Mouse (Mus musculus) MEL (cell line): ENCODE measurements around the gene Hoxc6. TPM values are rescaled to one million over a fixed set of nuclear protein-coding genes. Genes with fewer than 3 reads are reported as not detected.
A peak's percentile ranks its signal among the peaks of the same experiment; 100 is the strongest.

Experiments used
- DNase-seq: peaks from one replicate; pipeline ENCODE4 v3.0.0; 2011; ENCODE audit warnings: low read depth, low spot score
- H3K27ac ChIP-seq: 2 replicates; pipeline ENCODE4 v1.5.1; 2012; ENCODE audit warnings: low read depth, mild to moderate bottlenecking, control low read depth, low read length, moderate library complexity; ENCODE audit not compliant: control insufficient read depth
- H3K27me3 ChIP-seq, 2 experiments: fragments of 150-350 bp in 1 of 2; sonication (generic) in 1 of 2; 2 replicates each; pipeline ENCODE4 v1.6.1; 2012; ENCODE audit warnings: low read length in 2 of 2, mild to moderate bottlenecking in 2 of 2, improper control_type of control experiment in 1 of 2, moderate library complexity in 1 of 2; ENCODE audit not compliant: insufficient read depth in 2 of 2, control insufficient read depth in 1 of 2
- H3K36me3 ChIP-seq, 2 experiments: 2 replicates each; pipeline ENCODE4 v1.6.1; 2012 to 2014; ENCODE audit warnings: low read length in 2 of 2, improper control_type of control experiment in 1 of 2, inconsistent platforms in 1 of 2, mild to moderate bottlenecking in 1 of 2; ENCODE audit not compliant: insufficient read depth in 2 of 2, control insufficient read depth in 1 of 2
- H3K4me1 ChIP-seq, 2 experiments: fragments of 150-350 bp in 1 of 2; sonication (generic) in 1 of 2; 2 replicates each; pipeline ENCODE4 v1.6.1; 2012; ENCODE audit warnings: low read length in 2 of 2, improper control_type of control experiment in 1 of 2, mild to moderate bottlenecking in 1 of 2; ENCODE audit not compliant: insufficient read depth in 2 of 2, control insufficient read depth in 1 of 2
- H3K4me3 ChIP-seq, 2 experiments: fragments of 150-350 bp in 1 of 2; sonication (generic) in 1 of 2; 2 replicates each; pipeline ENCODE4 v1.5.1; 2012; ENCODE audit warnings: low read depth in 2 of 2, low read length in 2 of 2, mild to moderate bottlenecking in 2 of 2, moderate library complexity in 2 of 2, control low read depth in 1 of 2, improper control_type of control experiment in 1 of 2; ENCODE audit not compliant: control insufficient read depth in 1 of 2, insufficient read depth in 1 of 2
- H3K79me2 ChIP-seq: 2 replicates; pipeline ENCODE4 v1.6.1; 2012; ENCODE audit warnings: mild to moderate bottlenecking, low read length, moderate library complexity; ENCODE audit not compliant: control insufficient read depth, poor library complexity, insufficient read depth
- H3K9ac ChIP-seq: 2 replicates; pipeline ENCODE4 v1.6.1; 2012; ENCODE audit warnings: low read depth, mild to moderate bottlenecking, control low read depth, low read length, moderate library complexity; ENCODE audit not compliant: control insufficient read depth, poor library complexity, severe bottlenecking
- H3K9me3 ChIP-seq: fragments of 150-350 bp; sonication (generic); replicated peaks from 2 replicates; pipeline ENCODE4 v1.6.1; 2012; ENCODE audit warnings: mild to moderate bottlenecking, low read length, improper control_type of control experiment, moderate library complexity; ENCODE audit not compliant: insufficient read depth
- CHD1 ChIP-seq: IDR thresholded peaks from 2 replicates; pipeline ENCODE4 v1.6.1; 2012; ENCODE audit warnings: low read depth, mild to moderate bottlenecking, inconsistent platforms, low read length, improper control_type of control experiment
- CTCF ChIP-seq, 3 experiments: IDR thresholded peaks in 2 of 3; conservative IDR thresholded peaks in 1 of 3; 2 replicates each; pipeline ENCODE4 v1.5.1; 2011 to 2012; ENCODE audit warnings: low read length in 3 of 3, low read depth in 2 of 3, mild to moderate bottlenecking in 2 of 3, improper control_type of control experiment in 1 of 3, inconsistent platforms in 1 of 3, mixed read lengths in 1 of 3, moderate library complexity in 1 of 3; ENCODE audit not compliant: control insufficient read depth in 1 of 3, insufficient read depth in 1 of 3, poor library complexity in 1 of 3, severe bottlenecking in 1 of 3
- ELF1 ChIP-seq: IDR thresholded peaks from 2 replicates; pipeline ENCODE4 v1.6.1; 2014; ENCODE audit warnings: low read depth, mild to moderate bottlenecking, inconsistent platforms, low read length, improper control_type of control experiment, moderate library complexity
- EP300 ChIP-seq, 2 experiments: IDR thresholded peaks; 2 replicates each; pipeline ENCODE4 v1.6.1; 2011; ENCODE audit warnings: improper control_type of control experiment in 2 of 2, low read length in 2 of 2, low read depth in 1 of 2, mild to moderate bottlenecking in 1 of 2
- ETS1 ChIP-seq: IDR thresholded peaks from 2 replicates; pipeline ENCODE4 v1.6.1; 2012; ENCODE audit warnings: low read depth, mild to moderate bottlenecking, inconsistent platforms, low read length, improper control_type of control experiment, moderate library complexity
- GATA1 ChIP-seq: IDR thresholded peaks from 2 replicates; pipeline ENCODE4 v1.6.1; 2011; ENCODE audit warnings: low read depth, low read length, improper control_type of control experiment
- HCFC1 ChIP-seq: IDR thresholded peaks from 2 replicates; pipeline ENCODE4 v1.6.1; 2012; ENCODE audit warnings: low read depth, mild to moderate bottlenecking, inconsistent platforms, low read length, improper control_type of control experiment, moderate library complexity
- JUND ChIP-seq: IDR thresholded peaks from 2 replicates; pipeline ENCODE4 v1.6.1; 2011; ENCODE audit warnings: low read depth, mild to moderate bottlenecking, improper control_type of control experiment, low read length
- MAX ChIP-seq: IDR thresholded peaks from 2 replicates; pipeline ENCODE4 v1.6.1; 2011; ENCODE audit warnings: low read length, improper control_type of control experiment
- MAZ ChIP-seq: IDR thresholded peaks from 2 replicates; pipeline ENCODE4 v1.6.1; 2012; ENCODE audit warnings: low read depth, mild to moderate bottlenecking, inconsistent platforms, low read length, improper control_type of control experiment
- MEF2A ChIP-seq: IDR thresholded peaks from 2 replicates; pipeline ENCODE4 v1.6.1; 2014; ENCODE audit warnings: low read depth, mild to moderate bottlenecking, inconsistent platforms, low read length, improper control_type of control experiment; ENCODE audit not compliant: poor library complexity, insufficient replicate concordance, severe bottlenecking; ENCODE audit errors: extremely low read depth
- MXI1 ChIP-seq: IDR thresholded peaks from 2 replicates; pipeline ENCODE4 v1.6.1; 2011; ENCODE audit warnings: mild to moderate bottlenecking, low read depth, low read length, improper control_type of control experiment
- MYC ChIP-seq: IDR thresholded peaks from 2 replicates; pipeline ENCODE4 v1.6.1; 2011; ENCODE audit warnings: low read depth, mild to moderate bottlenecking, low read length, improper control_type of control experiment, moderate library complexity
- NELFE ChIP-seq: IDR thresholded peaks from 2 replicates; pipeline ENCODE4 v1.6.1; 2011; ENCODE audit warnings: low read depth, low read length, improper control_type of control experiment
- NRF1 ChIP-seq: IDR thresholded peaks from 2 replicates; pipeline ENCODE4 v1.6.1; 2014; ENCODE audit warnings: low read depth, mild to moderate bottlenecking, inconsistent platforms, low read length, improper control_type of control experiment, moderate library complexity; ENCODE audit not compliant: poor library complexity, insufficient read depth, severe bottlenecking
- POLR2AphosphoS5 ChIP-seq: IDR thresholded peaks from 2 replicates; pipeline ENCODE4 v1.6.1; 2012; ENCODE audit warnings: low read depth, borderline replicate concordance, mild to moderate bottlenecking, inconsistent platforms, low read length, moderate library complexity, mixed read lengths
- RAD21 ChIP-seq: IDR thresholded peaks from 2 replicates; pipeline ENCODE4 v1.6.1; 2011; ENCODE audit warnings: mild to moderate bottlenecking, low read depth, low read length, improper control_type of control experiment
- RCOR1 ChIP-seq: IDR thresholded peaks from 2 replicates; pipeline ENCODE4 v1.6.1; 2012; ENCODE audit warnings: low read depth, mild to moderate bottlenecking, inconsistent platforms, low read length, improper control_type of control experiment
- SIN3A ChIP-seq: IDR thresholded peaks from 2 replicates; pipeline ENCODE4 v1.6.1; 2012; ENCODE audit warnings: low read length, improper control_type of control experiment, inconsistent platforms
- TBP ChIP-seq: IDR thresholded peaks from 2 replicates; pipeline ENCODE4 v1.8.0; 2011; ENCODE audit warnings: low read depth, low read length, improper control_type of control experiment
- UBTF ChIP-seq: IDR thresholded peaks from 2 replicates; pipeline ENCODE4 v1.6.1; 2012; ENCODE audit warnings: low read depth, mild to moderate bottlenecking, inconsistent platforms, low read length, improper control_type of control experiment, moderate library complexity, borderline replicate concordance; ENCODE audit not compliant: insufficient read depth
- ZC3H11A ChIP-seq: IDR thresholded peaks from 2 replicates; pipeline ENCODE4 v1.6.1; 2012; ENCODE audit warnings: low read depth, mild to moderate bottlenecking, inconsistent platforms, low read length, improper control_type of control experiment
- ZKSCAN1 ChIP-seq: IDR thresholded peaks from 2 replicates; pipeline ENCODE4 v1.6.1; 2012; ENCODE audit warnings: low read depth, mild to moderate bottlenecking, inconsistent platforms, low read length, improper control_type of control experiment, moderate library complexity
- ZMIZ1 ChIP-seq: IDR thresholded peaks from 2 replicates; pipeline ENCODE4 v1.6.1; 2012; ENCODE audit warnings: low read depth, mild to moderate bottlenecking, inconsistent platforms, low read length, improper control_type of control experiment, moderate library complexity
- polyA plus RNA-seq, 2 experiments: library from polyadenylated mRNA; stranded (reverse) in 1 of 2; unstranded in 1 of 2; fragments of >175 nt in 1 of 2; fragments of >200 nt in 1 of 2; gene quantifications; 2 replicates each; pipeline versions ENCODE4 v1.2.1 to v1.2.4; 2012; ENCODE audit warnings: low replicate concordance in 2 of 2, low read depth in 1 of 2; ENCODE audit not compliant: insufficient read length in 2 of 2, insufficient read depth in 1 of 2, missing spikeins in 1 of 2
- total RNA-seq: library from RNA; depleted of rRNA; stranded (reverse); fragments of 300-350 nt; gene quantifications from 2 replicates; pipeline ENCODE4 v1.2.3, GENCODE M21; 2012

Gene Hoxc6
- total and polyA plus RNA-seq, 3 experiments = 2.3 to 9.4 TPM; not detected in 1

DNA sequence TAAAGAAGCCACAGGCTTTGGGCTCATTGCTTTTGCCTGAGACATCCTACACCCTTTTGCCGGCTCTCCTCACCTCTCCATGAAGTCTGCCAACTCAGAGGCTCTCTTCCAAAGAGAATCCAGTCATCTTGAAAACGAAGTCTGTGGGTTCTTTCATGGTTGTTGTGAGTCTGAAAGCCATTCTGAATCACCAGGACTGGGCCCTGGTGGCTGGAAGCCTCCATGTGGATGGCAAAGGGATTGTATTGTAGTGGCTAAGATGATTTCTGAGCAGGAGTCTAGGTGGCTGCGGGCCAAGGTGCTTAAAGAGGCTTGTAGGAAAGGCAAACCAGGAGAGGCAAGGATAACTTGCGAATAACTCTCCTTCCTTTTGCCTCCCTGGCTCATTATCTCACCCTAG lies 4.1 kb downstream of the Hoxc6 start:
- TF ChIP-seq GATA1 = no peak
- no peak for TF ChIP-seq ZC3H11A
- TF ChIP-seq POLR2AphosphoS5 = no peak
- TF ChIP-seq UBTF = no peak
- TF ChIP-seq RAD21 = no peak
- 0 out of 2 replicates have a peak, but pooled peaks have one; percentile 4 for TF ChIP-seq CHD1
- TF ChIP-seq, all 39 proteins: peak for 1
- Histone ChIP-seq H3K9me3 (no peaks in the 10 kb centered on the region), H3K4me3 (peak overlapping the region in 1 of 2 experiments; percentile 57; a peak in 3 of 4 replicates), H3K27ac (peak overlapping the region; percentile 63), H3K36me3 (peaks cover 0 to 35% of the 10 kb centered on the region in 2 experiments; a peak in 2 of 4 replicates), H3K79me2 (peaks cover 27% of the 10 kb centered on the region), H3K4me1 (peaks cover 24 to 38% of the 10 kb centered on the region in 2 experiments), H3K9ac (peak overlapping the region; percentile 60), H3K27me3 (no peaks in the 10 kb centered on the region)
- DNase-seq = peak; percentile 66

DNA sequence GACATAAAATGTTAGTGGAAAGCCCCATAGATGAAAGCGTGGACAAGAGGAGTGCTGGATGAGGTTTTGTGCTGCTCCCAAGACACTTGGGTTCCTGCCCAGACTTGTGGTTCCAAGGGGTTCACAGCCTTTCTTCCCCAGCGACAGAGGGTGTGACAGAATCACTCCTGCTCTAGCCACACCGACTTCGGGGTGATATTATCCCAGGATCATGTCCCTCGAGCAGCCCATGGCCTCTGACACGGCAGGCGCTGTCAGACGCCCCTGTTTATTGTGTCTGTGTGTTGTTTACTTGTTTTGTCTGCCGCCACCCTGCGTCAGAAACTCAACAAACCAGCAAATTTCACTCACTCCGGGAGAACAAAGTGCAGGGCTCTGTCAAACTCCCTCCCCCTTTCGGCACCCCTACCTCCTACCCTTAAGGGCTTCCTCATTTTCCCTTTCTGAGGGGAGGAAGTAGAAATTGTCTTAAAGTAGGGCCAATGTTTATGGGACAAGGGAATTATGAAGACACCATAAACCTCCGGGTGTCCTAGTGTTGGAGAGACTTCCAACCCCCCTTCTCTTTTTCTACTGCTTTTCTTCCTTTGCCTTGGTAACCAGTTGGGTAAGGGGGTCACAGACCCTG lies 4.9 kb downstream of the Hoxc6 start:
- Histone ChIP-seq H3K4me1 (peaks cover 24 to 35% of the 10 kb centered on the region in 2 experiments), H3K27me3 (no peaks in the 10 kb centered on the region), H3K9me3 (no peaks in the 10 kb centered on the region), H3K79me2 (peaks cover 27% of the 10 kb centered on the region), H3K36me3 (peaks cover 0 to 36% of the 10 kb centered on the region in 2 experiments; a peak in 2 of 4 replicates), H3K4me3 (peak overlapping the region; percentile 49 to 57), H3K9ac (peak overlapping the region; percentile 60), H3K27ac (peak overlapping the region; percentile 63)
- no peak for TF ChIP-seq CHD1
- TF ChIP-seq HCFC1 = 0 out of 2 replicates have a peak, but pooled peaks have one; percentile 24
- peak; percentile 29; the same call in 1 of the 2 replicates for TF ChIP-seq ETS1
- TF ChIP-seq ELF1 = peak; percentile 40; the same call in 1 of the 2 replicates
- 0 out of 2 replicates have a peak, but pooled peaks have one; percentile 36 for TF ChIP-seq MAZ
- no peak for TF ChIP-seq ZMIZ1
- TF ChIP-seq MXI1 = peak; percentile 81
- TF ChIP-seq TBP = peak; percentile 59; the same call in 1 of the 2 replicates
- peak; percentile 47 for TF ChIP-seq MAX
- peak; percentile 34 to 60; a peak in 3 of 4 replicates for TF ChIP-seq EP300 (IDR thresholded peaks at IDR 0.05; ENCODE audit: low read depth in 1 of 2, low read length in 2 of 2)
- TF ChIP-seq CTCF (IDR thresholded peaks at IDR 0.05 in 2 of 3, conservative IDR thresholded peaks at IDR 0.05 in 1 of 3; ENCODE audit: control insufficient read depth in 1 of 3, insufficient read depth in 1 of 3, low read depth in 2 of 3, low read length in 3 of 3, poor library complexity in 1 of 3, severe bottlenecking in 1 of 3) = no peak
- no peak; the same call in 1 of the 2 replicates for TF ChIP-seq NELFE
- peak; percentile 56; the same call in 1 of the 2 replicates for TF ChIP-seq RCOR1
- 0 out of 2 replicates have a peak, but pooled peaks have one; percentile 30 for TF ChIP-seq MYC
- TF ChIP-seq MEF2A = no peak
- 0 out of 2 replicates have a peak, but pooled peaks have one; percentile 10 for TF ChIP-seq NRF1
- 0 out of 2 replicates have a peak, but pooled peaks have one; percentile 27 for TF ChIP-seq JUND
- peak; percentile 71 for TF ChIP-seq SIN3A
- no peak for TF ChIP-seq ZKSCAN1
- peak; percentile 90 for DNase-seq
